ENCODE assay signal across 8 mouse cellular contexts in genomic region chrX:135838521-135839360, GRCm38 (mm10). TPM values are rescaled to one million over a fixed set of nuclear protein-coding genes. Genes with fewer than 3 reads are reported as not detected.
A peak's percentile ranks its signal among the peaks of the same experiment; 100 is the strongest.
DNase-seq lines count a peak whose midpoint lies in the region; ATAC-seq and TF ChIP-seq lines count a peak whose summit lies in the region.
"Not testable (repeated sequence)": the region's sequence is repeated elsewhere in the genome, so short reads cannot be mapped to it uniquely, and the experiment has no call there.

Gene Gprasp2 (plus strand): TSS chrX:135839034.

- H3K9me3 ChIP-seq in lung, postnatal 0 days (ENCODE audit: low read length) = not testable (repeated sequence)

- peak; percentile 57 for ATAC-seq in lung, postnatal 0 days

- TF ChIP-seq CTCF in lung, postnatal 0 days (IDR thresholded peaks at IDR 0.05) = not testable (repeated sequence)

- H3K9ac ChIP-seq in lung, postnatal 0 days (replicated peaks; ENCODE audit: low read depth) = not testable (repeated sequence)

- TF ChIP-seq EP300 in lung, postnatal 0 days (IDR thresholded peaks at IDR 0.05) = not testable (repeated sequence)

- WGBS in lung, postnatal 0 days = 26% methylated on average over 13 of the region's 32 CpGs

- not testable (repeated sequence) for H3K27ac ChIP-seq in lung, postnatal 0 days (ENCODE audit: low read length)

- H3K36me3 ChIP-seq in lung, postnatal 0 days (ENCODE audit: insufficient read depth, low read length) = not testable (repeated sequence)

- not testable (repeated sequence) for H3K27me3 ChIP-seq in lung, postnatal 0 days (replicated peaks; ENCODE audit: insufficient read depth, low read length)

- not testable (repeated sequence) for H3K4me1 ChIP-seq in lung, postnatal 0 days (ENCODE audit: insufficient read depth, low read depth, low read length)

- peak within 1 kb of the TSS; percentile 56 for H3K4me2 ChIP-seq in lung, postnatal 0 days (replicated peaks; ENCODE audit: low read depth, low read length)

- DNase-seq in adrenal gland, adult 2 months = peak; percentile 39
- peak; percentile 66 for DNase-seq in embryo, embryonic 11 days
- DNase-seq in gastrocnemius, postnatal 4 days (ENCODE audit: low spot score in 2 of 2) = peak; percentile 15 to 23
- peak; percentile 6 for DNase-seq in induced T-regulatory cell, adult 2 months (ENCODE audit: low read depth)
- DNase-seq in left cerebral cortex, adult 18-20 months (ENCODE audit: low spot score in 2 of 2) = peak; percentile 41 to 60
- DNase-seq in lung, postnatal 0 days (ENCODE audit: low spot score) = not testable (repeated sequence)
- DNase-seq in ovary, postnatal 36 days (ENCODE audit: low spot score) = peak; percentile 59
- peak; percentile 61 to 74 for DNase-seq in thymus, postnatal 36 days

- H3K4me3 ChIP-seq in lung, postnatal 0 days (ENCODE audit: low read depth, low read length) = peak within 1 kb of the TSS; percentile 18

RNA-seq across cellular contexts. Expression of gene Gprasp2, which starts in this region (rescaled TPM):
- 10 to 100 TPM; 21.9 to 30.6 TPM for total RNA-seq in adrenal gland, adult 2 months (2021)
- polyA plus RNA-seq in adrenal gland, adult 2 months (2012; rRNA removed) = 10.2 and 21.5 TPM in 2 replicates
- 10 to 100 TPM; 16.4 to 21.1 TPM for total RNA-seq in gastrocnemius, postnatal 4 days (2021)
- total RNA-seq in left cerebral cortex, adult 18-20 months (2021) = 100 to 1,000 TPM; 198 to 207 TPM
- polyA plus RNA-seq in lung, postnatal 0 days (2015; fragmentation: Nextera tagmentation; extraction: Ambion mirVana) = 2.1 and 3.3 TPM in 2 replicates

Comparison
In these comparisons a context has a peak if more than half of its experiments do, and no peak if none do; other contexts are left out.
1. RNA of gene Gprasp2 (total RNA-seq): 198 to 207 TPM in left cerebral cortex, adult 18-20 months; 21.9 to 30.6 TPM in adrenal gland, adult 2 months and 16.4 to 21.1 TPM in gastrocnemius, postnatal 4 days; every median in the first group is over 4 times any median in the second.